Mouse (Mus musculus) cerebellum, postnatal 4 days (tissue): ENCODE data around the gene Atp1b2.

Experiments
- DNase-seq, 2 experiments: peaks; one replicate each; pipeline ENCODE4 v3.0.0; 2022; ENCODE audit warnings: low spot score in 2 of 2, mixed read lengths in 1 of 2

The Atp1b2 gene

GRCm38 (mm10) chr11:69608525-69608924 lies 2.8 kb upstream of the Atp1b2 start:
- no peak for DNase-seq

GRCm38 (mm10) chr11:69606832-69607231 lies 1.1 kb upstream of the Atp1b2 start:
- DNase-seq, result no peak

- no peak for DNase-seq
Observed at GRCm38 (mm10) chr11:69606491-69606795, 701 bp upstream of the Atp1b2 start.

- DNase-seq, result peak in 1 of 2 experiments; percentile 57
Observed at GRCm38 (mm10) chr11:69604795-69605664, 712 bp downstream of the Atp1b2 start.

- no peak for DNase-seq
Observed at GRCm38 (mm10) chr11:69604347-69604746, 1.4 kb downstream of the Atp1b2 start.

- DNase-seq, result no peak
Observed at GRCm38 (mm10) chr11:69603516-69603915, 2.2 kb downstream of the Atp1b2 start.

GRCm38 (mm10) chr11:69601768-69602167 lies 4.0 kb downstream of the Atp1b2 start:
- DNase-seq, result no peak

- peak; percentile 53 to 71 for DNase-seq
Observed at GRCm38 (mm10) chr11:69600098-69600497, 5.6 kb downstream of the Atp1b2 start.

- no peak for DNase-seq
Observed at GRCm38 (mm10) chr11:69599436-69599835, 6.3 kb downstream of the Atp1b2 start.

- no peak for DNase-seq
Observed at GRCm38 (mm10) chr11:69594853-69595252, 10.9 kb downstream of the Atp1b2 start.

GRCm38 (mm10) chr11:69592799-69593198 lies 12.9 kb downstream of the Atp1b2 start:
- DNase-seq, result no peak

GRCm38 (mm10) chr11:69591899-69592637 lies 13.7 kb downstream of the Atp1b2 start:
- DNase-seq, result peak; percentile 50 to 62

- DNase-seq, result no peak
Observed at GRCm38 (mm10) chr11:69591424-69591823, 14.3 kb downstream of the Atp1b2 start.

- no peak for DNase-seq
Observed at GRCm38 (mm10) chr11:69590622-69591021, 15.1 kb downstream of the Atp1b2 start.

GRCm38 (mm10) chr11:69589207-69589834 lies 16.4 kb downstream of the Atp1b2 start:
- DNase-seq, result no peak

- DNase-seq, result no peak
Observed at GRCm38 (mm10) chr11:69585718-69586325, 19.9 kb downstream of the Atp1b2 start.

GRCm38 (mm10) chr11:69584937-69585336 lies 20.8 kb downstream of the Atp1b2 start:
- DNase-seq, result no peak

- DNase-seq, result no peak
Observed at GRCm38 (mm10) chr11:69584008-69584407, 21.7 kb downstream of the Atp1b2 start.

GRCm38 (mm10) chr11:69582230-69582805 lies 23.4 kb downstream of the Atp1b2 start:
- no peak for DNase-seq

GRCm38 (mm10) chr11:69581814-69582213 lies 23.9 kb downstream of the Atp1b2 start:
- DNase-seq, result no peak

GRCm38 (mm10) chr11:69581147-69581688 lies 24.5 kb downstream of the Atp1b2 start:
- DNase-seq, result peak; percentile 75 to 94
